Mouse (Mus musculus): ENCODE data around the gene Kcnh1.

- TF ChIP-seq GATA1 (IDR thresholded peaks at IDR 0.05; ENCODE audit: low read length) (no peak), TAL1 (IDR thresholded peaks at IDR 0.05; ENCODE audit: low read length) (no peak)
These were observed 153.4 kb downstream of the Kcnh1 start for GRCm38 (mm10) chr1:192343996-192344395.
